Mouse (Mus musculus): Measurements from ENCODE around the gene Itga2.

GRCm38 (mm10) chr13:114914963-114915362 lies 16.9 kb downstream of the Itga2 start:
- no peak for TF ChIP-seq POLR2A (IDR thresholded peaks at IDR 0.05; ENCODE audit: borderline replicate concordance, low read depth, low read length)
- TF ChIP-seq CTCF (IDR thresholded peaks at IDR 0.05; ENCODE audit: low read depth, low read length), result no peak

Data from bone marrow macrophage, adult 2 months (primary cell).